Mouse (Mus musculus) embryonic stem cell, embryonic (primary cell): ENCODE data around the gene Fcho1.

Source experiments
- CTCF ChIA-PET, 4 experiments: fragments of 300-600 bp in 2 of 4; fragments of 350-600 bp in 2 of 4; sonication (Branson Sonifier 250); formaldehyde crosslinking; loops; one replicate each; lab custom pipeline; 2022; ENCODE audit warnings: inconsistent platforms in 2 of 4; lab: Charles Lee
- POLR2A ChIA-PET, 4 experiments: fragments of 300-600 bp in 2 of 4; fragments of 350-600 bp in 2 of 4; sonication (Branson Sonifier 250); formaldehyde crosslinking; loops; one replicate each; lab custom pipeline; 2022; ENCODE audit warnings: antibody characterized with exemption in 4 of 4, inconsistent platforms in 1 of 4; lab: Charles Lee

The Fcho1 gene

DNA sequence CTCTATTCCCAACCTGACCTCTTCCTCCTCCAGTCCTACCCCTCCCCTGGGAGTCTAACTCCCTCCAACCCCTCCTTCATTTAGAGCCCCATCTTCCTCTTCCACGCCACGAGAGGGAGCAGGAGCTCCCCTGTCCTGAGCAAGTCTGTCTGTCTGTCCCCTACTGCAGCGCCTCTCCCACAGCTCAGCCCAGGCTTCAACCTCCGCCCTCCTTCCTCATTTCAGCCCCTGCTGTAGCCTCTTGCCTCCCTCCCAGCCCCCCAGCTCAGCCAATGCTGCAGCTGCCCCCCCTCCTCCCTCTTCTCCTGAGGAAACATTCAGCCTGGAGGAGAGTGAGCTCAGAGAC lies 23.5 kb downstream of the Fcho1 start:
- ChIA-PET POLR2A (interaction anchor here in 3 of 4 experiments (0.7 to 2.4 kb wide), 14 partner anchors 10 to 1927 kb away, joined by 3 to 10 read pairs (median 4); partner anchors contain the start of gene Gm20422 (in 1 of the 3)), CTCF (interaction anchor here in 3 of 4 experiments (0.6 to 2.6 kb wide), 18 partner anchors 15 to 513 kb away, joined by 3 to 16 read pairs (median 4); partner anchors contain the start of genes Fcho1 (in 2 of the 3) and Unc13a (in 1 of the 3))

DNA sequence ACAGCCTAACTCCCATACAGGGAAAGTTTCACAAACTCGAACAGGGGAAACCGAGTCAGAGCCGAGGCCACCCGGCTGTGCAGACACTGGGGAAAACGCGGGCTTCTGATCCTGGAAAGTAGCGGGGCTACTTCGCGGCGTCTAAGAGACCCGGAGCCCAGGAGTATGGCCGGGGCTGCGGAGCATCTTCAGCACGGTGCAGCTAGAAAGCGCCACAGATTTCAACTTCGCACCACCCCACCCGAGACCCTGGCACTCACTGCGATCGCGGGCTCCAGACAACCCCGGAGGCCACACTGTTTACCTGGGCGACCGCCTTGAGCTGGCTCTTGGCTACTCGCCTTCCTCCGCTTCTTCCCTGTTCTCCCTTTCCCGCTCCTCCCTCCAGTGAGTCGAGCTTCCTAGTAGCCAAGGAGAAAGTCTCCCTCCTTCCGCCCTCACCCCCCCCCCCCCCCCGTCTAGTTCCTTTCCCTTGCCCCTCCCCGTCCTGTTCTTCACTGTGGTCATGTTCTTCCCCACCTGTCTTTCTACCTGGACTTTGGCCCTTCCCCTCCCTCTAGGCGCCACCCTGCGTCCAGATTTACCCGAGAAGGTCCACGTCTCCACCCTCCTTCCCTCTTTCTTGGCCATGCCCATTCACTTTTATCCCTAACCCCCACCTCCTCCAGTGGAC lies 24.0 kb downstream of the Fcho1 start, which contains the start of gene B3gnt3:
B3gnt3 (minus strand) TSS at position 376 of the 673 bp plus-strand sequence.
- CTCF ChIA-PET = interaction anchor here (0.5 to 2.6 kb wide), 21 partner anchors 8 to 513 kb away, joined by 3 to 16 read pairs (median 4); partner anchors contain the start of genes Fcho1 (in 1 of the 4) and Unc13a (in 1 of the 4)
- POLR2A ChIA-PET = interaction anchor here in 3 of 4 experiments (0.7 to 2.4 kb wide), 12 partner anchors 11 to 224 kb away, joined by 3 to 10 read pairs (median 3); no protein-coding TSS in a partner anchor

DNA sequence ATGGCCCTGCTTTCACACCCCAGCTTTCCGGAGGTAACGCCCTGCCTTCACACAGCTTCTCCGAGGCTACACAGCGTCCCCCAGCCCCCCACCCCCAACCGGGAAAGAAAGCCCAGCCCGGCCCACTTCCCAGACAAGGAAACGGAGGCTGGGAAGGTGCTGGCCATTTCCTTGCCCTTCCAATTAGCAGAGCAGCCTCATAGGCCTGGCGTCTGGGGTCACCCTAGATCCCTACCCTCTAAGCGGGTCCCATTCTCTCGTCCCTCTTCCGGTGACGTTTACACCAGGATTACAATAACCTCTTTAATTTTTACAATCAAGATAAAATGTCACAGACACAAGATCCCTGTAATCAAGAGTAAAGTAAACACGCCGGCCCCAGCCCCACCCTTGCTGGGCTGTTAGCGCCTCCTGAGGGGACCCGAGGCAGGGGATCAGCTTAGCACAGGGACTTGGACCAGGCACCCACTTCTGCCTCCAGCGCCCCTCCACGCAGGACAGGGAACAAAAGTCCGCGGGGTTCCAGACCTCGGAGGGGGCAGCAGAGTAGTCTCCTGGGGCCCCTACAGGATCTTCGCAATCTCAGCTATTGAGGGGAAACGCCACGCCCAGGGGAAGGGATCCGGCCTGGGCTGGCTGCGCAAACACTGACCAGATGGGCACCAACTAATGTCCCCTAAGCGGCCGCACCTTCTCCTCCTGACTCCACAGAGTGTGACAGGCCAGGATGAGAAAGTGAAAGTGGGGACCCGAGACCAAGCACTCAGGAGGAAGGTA lies 24.8 kb downstream of the Fcho1 start:
- ChIA-PET POLR2A (interaction anchor here in 3 of 4 experiments (0.6 to 1.7 kb wide), 13 partner anchors 12 to 281 kb away, joined by 3 to 7 read pairs (median 3); partner anchors contain the start of genes Insl3 (in 2 of the 3), Fcho1 (in 1 of the 3) and Jak3 (in 1 of the 3)), CTCF (interaction anchor here (0.5 to 2.6 kb wide), 11 partner anchors 8 to 296 kb away, joined by 3 to 16 read pairs (median 4); partner anchors contain the start of gene Fcho1 (in 1 of the 4))

DNA sequence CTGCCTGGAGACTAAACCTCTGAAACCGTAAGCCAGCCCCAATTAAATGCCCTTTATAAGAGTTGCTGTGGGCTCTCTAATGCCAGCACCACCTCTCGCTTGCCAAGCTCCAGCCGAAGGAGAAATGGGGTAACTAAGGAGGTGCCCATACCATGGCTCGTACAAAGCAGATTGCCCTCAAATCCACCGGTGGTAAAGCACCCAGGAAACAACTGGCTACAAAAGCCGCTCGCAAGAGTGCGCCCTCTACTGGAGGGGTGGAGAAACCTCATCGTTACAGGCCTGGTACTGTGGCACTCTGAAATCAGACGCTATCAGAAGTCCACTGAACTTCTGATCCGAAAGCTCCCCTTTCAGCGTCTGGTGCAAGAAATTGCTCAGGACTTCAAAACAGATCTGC lies 30.1 kb downstream of the Fcho1 start:
- ChIA-PET POLR2A (interaction anchor here in 1 of 4 experiments (0.6 to 0.7 kb wide), 2 partner anchors 10 to 58 kb away, joined by 3 to 8 read pairs; no protein-coding TSS in a partner anchor), CTCF (interaction anchor here in 3 of 4 experiments (0.6 to 3.1 kb wide), 6 partner anchors 9 to 237 kb away, joined by 3 to 9 read pairs (median 3); no protein-coding TSS in a partner anchor)

DNA sequence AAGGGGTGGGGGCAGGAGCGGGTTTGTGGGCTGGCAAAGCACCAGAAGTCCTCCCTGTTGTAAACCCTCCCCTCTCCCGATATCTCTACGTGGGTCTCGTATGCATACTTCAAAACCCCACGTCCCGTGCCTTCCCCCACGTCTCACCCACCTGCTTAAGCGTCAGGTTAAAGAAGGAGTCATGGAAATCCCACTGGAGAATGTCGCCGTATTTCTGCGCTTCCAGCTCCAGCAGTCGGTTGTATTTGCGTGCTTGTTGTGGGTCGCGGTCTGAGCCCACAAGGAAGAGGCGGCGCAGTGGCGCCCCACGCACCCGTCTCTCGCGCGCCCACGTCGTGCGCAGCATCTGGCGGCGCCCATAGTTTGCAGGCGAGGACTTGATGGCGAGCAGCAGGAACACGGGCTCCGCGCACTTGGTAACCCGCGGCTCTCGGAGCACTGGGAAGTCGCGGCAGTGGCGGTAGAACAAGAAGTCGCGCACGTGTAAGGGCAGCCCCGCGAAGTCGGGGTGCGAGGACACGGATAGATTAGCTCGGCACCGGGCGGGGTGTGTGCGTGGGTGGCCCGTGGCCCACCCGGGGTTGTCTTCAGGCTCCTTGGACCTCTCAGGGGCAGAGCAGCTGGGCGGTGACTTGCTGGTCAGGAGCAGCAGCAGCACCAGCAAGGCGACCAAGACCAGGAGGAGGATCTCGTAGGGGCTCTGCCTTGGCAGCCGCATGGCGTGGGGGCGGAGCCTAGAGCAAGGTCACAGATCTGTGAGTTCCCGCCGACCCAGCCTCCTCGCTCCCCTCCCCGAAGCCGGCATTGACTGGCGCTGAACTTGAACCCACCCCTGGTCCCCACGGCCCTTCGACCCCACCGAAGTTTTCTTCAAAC lies 32.1 kb downstream of the Fcho1 start:
- ChIA-PET CTCF (interaction anchor here in 2 of 4 experiments (0.7 to 3.1 kb wide), 3 partner anchors 16 to 1055 kb away, joined by 3 to 9 read pairs (median 3); no protein-coding TSS in a partner anchor), POLR2A (interaction anchor here in 3 of 4 experiments (0.6 to 1.5 kb wide), 8 partner anchors 8 to 64 kb away, joined by 3 to 8 read pairs (median 3); no protein-coding TSS in a partner anchor)

DNA sequence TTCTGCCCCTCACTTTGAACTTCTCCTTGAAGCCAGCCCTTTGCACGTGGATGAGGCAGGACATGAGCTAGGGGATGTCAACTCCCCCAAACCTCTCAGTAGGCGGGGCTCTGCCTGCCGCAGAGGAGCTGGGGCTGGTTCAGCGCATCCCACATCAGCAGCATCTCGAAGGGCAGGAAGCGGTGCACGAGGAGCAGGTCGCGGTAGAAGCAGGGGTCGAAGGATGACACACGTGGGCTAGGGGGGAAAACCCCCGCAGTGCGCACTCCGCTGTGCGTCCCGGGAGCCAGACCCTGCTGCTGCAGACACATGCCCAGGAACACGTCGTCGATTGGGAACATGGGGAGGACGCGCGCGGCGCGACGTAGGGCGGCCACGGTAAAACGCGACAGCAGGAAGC lies 33.0 kb downstream of the Fcho1 start:
- CTCF ChIA-PET = no interaction called here
- POLR2A ChIA-PET = interaction anchor here in 2 of 4 experiments (0.8 to 1.4 kb wide), 4 partner anchors 10 to 64 kb away, joined by 3 to 4 read pairs (median 4); no protein-coding TSS in a partner anchor

DNA sequence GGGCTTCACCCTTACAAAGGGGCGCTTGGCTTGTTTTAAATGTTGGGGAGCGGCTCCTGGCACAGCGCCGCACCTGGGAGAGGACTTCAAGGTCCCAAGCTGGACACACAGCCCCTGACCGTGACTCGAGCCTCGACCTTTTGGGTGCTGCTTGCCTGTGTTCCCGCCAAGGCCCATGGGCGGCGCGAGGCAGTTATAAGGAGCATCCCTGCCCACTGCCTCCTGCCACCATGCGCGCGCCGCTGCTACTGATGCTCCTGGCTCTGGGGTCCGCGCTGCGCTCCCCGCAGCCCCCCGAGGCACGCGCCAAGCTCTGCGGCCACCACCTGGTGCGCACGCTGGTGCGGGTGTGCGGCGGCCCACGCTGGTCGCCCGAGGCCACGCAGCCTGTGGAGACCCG lies 36.5 kb downstream of the Fcho1 start, which contains the start of gene Insl3:
Insl3 (plus strand) TSS at position 187 of the 400 bp plus-strand sequence.
- CTCF ChIA-PET = interaction anchor here in 2 of 4 experiments (0.5 to 2.1 kb wide), 4 partner anchors 9 to 39 kb away, joined by 3 to 5 read pairs (median 4); no protein-coding TSS in a partner anchor

DNA sequence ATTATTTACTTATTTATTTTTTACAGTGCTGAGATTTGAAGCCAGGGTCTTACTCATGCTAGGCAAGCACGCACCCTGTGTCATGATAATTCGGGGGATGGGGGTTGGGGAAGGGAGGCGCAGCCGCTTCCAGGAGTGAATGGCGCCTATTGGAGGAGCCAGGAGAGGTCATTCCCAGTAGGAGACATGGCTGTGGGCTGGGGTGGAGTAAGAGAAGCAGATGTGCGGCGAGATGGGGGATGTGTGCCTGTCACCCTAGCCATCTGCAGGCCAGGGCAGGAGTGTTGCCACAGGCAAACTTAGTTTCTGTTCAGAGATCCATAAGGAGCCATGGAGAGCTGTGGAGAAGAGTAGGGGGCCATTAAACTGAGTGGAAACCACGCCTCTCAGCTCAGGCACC lies 37.9 kb downstream of the Fcho1 start:
- POLR2A ChIA-PET = interaction anchor here in 3 of 4 experiments (0.5 to 5.6 kb wide), 19 partner anchors 10 to 220 kb away, joined by 3 to 32 read pairs (median 3); partner anchors contain the start of genes B3gnt3 (in 1 of the 3), Colgalt1 (in 1 of the 3), Fcho1 (in 1 of the 3) and Jak3 (in 1 of the 3)
- CTCF ChIA-PET = interaction anchor here in 2 of 4 experiments (0.6 to 2.1 kb wide), 3 partner anchors 22 to 91 kb away, joined by 5 to 8 read pairs (median 5); no protein-coding TSS in a partner anchor

More for the DNA sequence above, 36.5 kb downstream of the Fcho1 start, which contains the start of gene Insl3:
- POLR2A ChIA-PET = interaction anchor here in 3 of 4 experiments (0.6 to 5.6 kb wide), 12 partner anchors 11 to 447 kb away, joined by 3 to 32 read pairs (median 3); partner anchors contain the start of genes Jak3 (in 2 of the 3), Colgalt1 (in 1 of the 3) and Fcho1 (in 1 of the 3)

DNA sequence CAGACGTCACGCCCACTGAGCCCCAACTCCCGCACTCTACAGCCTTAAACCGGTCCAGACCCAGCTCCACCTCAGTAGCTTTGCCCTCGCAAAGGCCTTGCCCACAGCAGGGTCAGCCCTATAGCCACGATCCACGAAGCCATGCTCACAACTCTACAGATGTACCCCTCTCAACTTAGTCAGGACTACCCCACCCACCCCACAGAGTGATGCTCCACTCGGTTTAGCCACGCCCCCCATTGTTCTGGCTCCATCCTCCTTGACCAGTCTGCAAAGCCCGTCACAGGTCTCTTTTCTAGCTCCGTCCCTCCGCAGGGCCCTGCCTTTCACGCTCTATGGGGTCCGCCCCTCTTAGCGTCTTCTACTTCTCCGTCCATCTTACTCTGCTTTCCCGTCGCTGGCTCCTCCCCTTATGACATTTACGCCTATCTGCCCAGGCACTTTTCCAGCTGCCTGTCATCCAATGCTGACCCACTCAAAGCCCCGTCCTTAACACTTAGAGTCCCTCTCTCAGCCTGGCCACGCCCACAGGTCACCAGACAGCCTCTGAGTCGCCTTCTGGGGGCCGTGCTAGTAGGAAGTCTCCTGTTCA lies 39.3 kb downstream of the Fcho1 start:
- ChIA-PET CTCF (interaction anchor here (0.5 to 3.5 kb wide), 24 partner anchors 9 to 1768 kb away, joined by 3 to 28 read pairs (median 4); partner anchors contain the start of genes B3gnt3 (in 1 of the 4) and Tmem221 (in 1 of the 4)), POLR2A (interaction anchor here in 3 of 4 experiments (0.6 to 5.6 kb wide), 35 partner anchors 8 to 648 kb away, joined by 3 to 32 read pairs (median 5); partner anchors contain the start of genes Fcho1 (in 2 of the 3), Jak3 (in 2 of the 3), Unc13a (in 2 of the 3) and B3gnt3 (in 1 of the 3))

DNA sequence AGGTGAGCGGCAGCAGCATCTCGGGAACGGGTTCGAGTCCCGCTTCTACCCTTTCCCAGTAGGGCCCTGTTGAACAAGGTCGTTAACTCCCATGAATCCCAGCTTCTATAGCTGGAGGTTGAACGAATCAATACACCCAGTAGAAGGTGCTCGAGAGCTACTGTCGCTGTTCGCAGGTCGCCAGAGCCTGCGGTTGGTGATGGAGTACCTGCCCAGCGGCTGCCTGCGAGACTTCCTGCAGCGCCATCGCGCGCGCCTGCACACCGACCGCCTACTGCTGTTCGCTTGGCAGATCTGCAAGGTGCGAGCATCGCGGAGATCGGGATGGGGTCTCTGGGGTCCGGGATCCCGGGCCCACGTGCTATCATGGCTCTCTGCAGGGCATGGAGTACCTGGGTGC lies 39.9 kb downstream of the Fcho1 start:
- CTCF ChIA-PET = interaction anchor here (0.5 to 3.5 kb wide), 29 partner anchors 9 to 1767 kb away, joined by 3 to 28 read pairs (median 4); partner anchors contain the start of genes Jak3 (in 2 of the 4), B3gnt3 (in 1 of the 4) and Tmem221 (in 1 of the 4)
- POLR2A ChIA-PET = interaction anchor here in 3 of 4 experiments (0.6 to 5.6 kb wide), 34 partner anchors 8 to 285 kb away, joined by 3 to 32 read pairs (median 5); partner anchors contain the start of genes Fcho1 (in 2 of the 3), Jak3 (in 2 of the 3), Unc13a (in 2 of the 3) and B3gnt3 (in 1 of the 3)

DNA sequence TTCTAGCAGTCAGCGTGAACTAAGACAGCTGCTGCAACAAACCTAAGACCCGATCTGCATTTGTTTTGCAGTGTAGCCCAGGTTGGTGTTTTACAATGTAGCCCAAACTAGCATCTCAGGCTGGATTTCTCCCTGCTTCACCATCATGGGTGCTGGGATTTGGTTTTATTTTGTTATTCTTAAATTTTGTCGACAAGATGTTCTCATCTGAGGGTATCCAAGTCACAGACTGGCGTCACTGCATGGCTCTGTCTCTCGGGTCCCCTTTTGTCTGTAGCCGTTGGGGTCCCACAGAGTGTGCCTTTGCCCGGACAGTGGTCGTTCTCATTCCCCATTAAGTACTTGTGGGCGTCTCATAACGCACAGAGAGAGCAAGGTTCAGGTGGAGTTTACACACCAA lies 40.8 kb downstream of the Fcho1 start:
- ChIA-PET POLR2A (interaction anchor here in 3 of 4 experiments (0.6 to 5.6 kb wide), 19 partner anchors 8 to 826 kb away, joined by 3 to 32 read pairs (median 6); partner anchors contain the start of genes Unc13a (in 2 of the 3), Jak3 (in 1 of the 3), Mvb12a (in 1 of the 3) and Slc27a1 (in 1 of the 3)), CTCF (interaction anchor here (0.6 to 3.5 kb wide), 18 partner anchors 8 to 953 kb away, joined by 3 to 28 read pairs (median 4); partner anchors contain the start of genes Jak3 (in 2 of the 4), B3gnt3 (in 1 of the 4) and Tmem221 (in 1 of the 4))

DNA sequence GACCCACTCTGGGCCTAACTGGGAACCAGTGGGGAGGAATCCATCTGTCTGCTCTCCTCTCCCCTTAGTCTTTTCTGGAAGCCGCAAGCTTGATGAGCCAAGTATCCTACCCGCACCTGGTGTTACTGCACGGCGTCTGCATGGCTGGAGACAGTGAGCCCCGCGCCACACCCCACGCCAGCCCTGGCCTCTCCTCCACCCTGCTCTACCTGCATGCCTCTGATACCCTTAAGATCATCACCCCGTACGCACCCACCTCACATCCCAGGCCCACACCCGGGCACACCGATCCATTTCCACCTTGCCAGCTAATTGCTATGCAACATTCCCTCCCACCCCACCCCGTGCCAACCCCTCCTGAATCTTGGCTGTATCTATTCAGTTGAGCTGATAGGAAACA lies 42.7 kb downstream of the Fcho1 start:
- CTCF ChIA-PET = interaction anchor here in 1 of 4 experiments (1.0 kb wide), 1 partner anchor 27 kb away, joined by 3 read pairs; no protein-coding TSS in a partner anchor
- POLR2A ChIA-PET = interaction anchor here in 3 of 4 experiments (0.5 to 0.9 kb wide), 4 partner anchors 34 to 202 kb away, joined by 3 to 4 read pairs (median 3); partner anchors contain the start of gene Slc27a1 (in 1 of the 3)

DNA sequence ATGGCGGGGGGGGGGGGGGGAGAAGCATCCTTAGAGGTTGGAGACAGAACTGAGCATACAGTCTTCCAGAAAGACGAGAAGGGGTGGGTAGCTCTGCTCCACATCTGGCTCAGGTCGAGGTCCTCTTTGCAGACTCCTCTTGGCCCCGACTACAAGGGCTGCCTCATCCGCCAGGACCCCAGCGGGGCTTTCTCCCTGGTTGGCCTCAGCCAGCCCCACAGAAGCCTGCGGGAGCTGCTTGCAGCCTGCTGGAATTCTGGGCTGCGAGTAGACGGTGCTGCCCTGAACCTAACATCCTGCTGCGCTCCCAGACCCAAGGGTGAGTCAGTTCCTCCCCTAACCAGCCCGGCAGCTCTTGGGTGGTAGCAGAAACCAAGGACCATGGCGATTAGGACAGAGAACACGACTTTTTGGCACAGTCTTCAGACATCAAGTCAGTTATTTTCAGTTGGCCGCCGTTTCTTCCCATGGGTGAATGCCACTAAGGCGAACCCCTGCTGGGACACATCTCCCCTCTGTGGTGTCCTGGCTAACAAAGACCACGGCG lies 44.1 kb downstream of the Fcho1 start:
- CTCF ChIA-PET = interaction anchor here in 3 of 4 experiments (0.6 to 1.9 kb wide), 7 partner anchors 14 to 307 kb away, joined by 3 to 6 read pairs (median 3); no protein-coding TSS in a partner anchor
- POLR2A ChIA-PET = interaction anchor here in 3 of 4 experiments (0.6 to 3.4 kb wide), 16 partner anchors 9 to 191 kb away, joined by 3 to 45 read pairs (median 4); partner anchors contain the start of genes Colgalt1 (in 1 of the 3) and Unc13a (in 1 of the 3)

DNA sequence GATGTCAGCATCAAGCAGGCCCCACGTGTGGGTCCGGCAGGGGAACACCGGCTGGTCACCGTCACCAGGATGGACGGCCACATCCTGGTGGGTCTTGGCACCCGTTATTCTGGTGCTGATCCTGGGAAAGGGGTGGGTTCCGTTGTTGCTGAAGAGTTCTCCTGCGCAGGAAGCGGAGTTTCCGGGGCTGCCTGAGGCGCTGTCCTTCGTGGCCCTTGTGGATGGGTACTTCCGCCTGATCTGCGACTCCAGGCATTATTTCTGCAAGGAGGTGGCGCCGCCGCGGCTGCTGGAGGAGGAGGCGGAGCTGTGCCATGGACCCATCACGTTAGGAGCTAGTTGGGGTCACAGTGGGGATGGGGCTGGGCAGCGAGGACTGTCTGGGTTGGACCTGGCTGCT lies 45.0 kb downstream of the Fcho1 start:
- POLR2A ChIA-PET = interaction anchor here (0.6 to 6.3 kb wide), 30 partner anchors 8 to 888 kb away, joined by 3 to 45 read pairs (median 4); partner anchors contain the start of genes Arrdc2 (in 1 of the 4), Mrpl34 (in 1 of the 4), Mvb12a (in 1 of the 4) and Slc27a1 (in 1 of the 4)
- CTCF ChIA-PET = interaction anchor here in 3 of 4 experiments (0.6 to 2.0 kb wide), 16 partner anchors 9 to 216 kb away, joined by 3 to 8 read pairs (median 3); partner anchors contain the start of genes Insl3 (in 1 of the 3) and Mrpl34 (in 1 of the 3)
